Comparison of ENCODE assay signal across 9 mouse cellular contexts in the genomic region with DNA sequence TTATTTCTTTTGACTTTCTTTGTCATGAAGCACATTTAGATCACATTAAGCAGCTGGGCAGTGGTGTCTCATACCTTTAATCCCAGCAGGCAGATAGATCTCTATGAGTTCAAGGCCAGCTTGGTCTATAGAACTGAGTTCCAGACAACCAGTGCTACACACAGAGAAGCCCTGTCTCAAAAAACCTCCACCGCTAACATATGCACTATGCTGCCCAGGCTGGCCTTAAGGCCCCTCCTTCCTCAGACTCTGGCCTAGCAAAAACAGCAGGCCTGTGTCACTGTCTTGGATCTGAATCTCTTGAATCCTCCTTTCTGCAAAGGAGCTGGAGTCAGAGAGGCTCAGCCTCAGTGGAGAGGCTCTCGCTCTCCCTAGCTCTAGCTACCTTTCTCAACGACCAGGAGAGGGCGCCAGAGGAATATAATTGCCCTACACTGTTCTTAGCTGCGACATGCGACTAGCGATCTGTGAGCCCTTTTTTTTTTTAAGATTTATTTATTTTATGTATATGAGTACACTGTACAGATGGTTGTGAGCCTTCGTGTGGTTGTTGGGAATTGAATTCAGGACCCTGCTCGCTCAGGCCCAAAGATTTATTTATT. TPM values are rescaled to one million over a fixed set of nuclear protein-coding genes. Genes with fewer than 3 reads are reported as not detected.
DNase-seq lines count a peak whose midpoint lies in the region; ATAC-seq lines count a peak whose summit lies in the region.
"Had no signal": no experiment of that assay in that cellular context is flagged by ENCODE, and none has a peak within 500 bp of the region (broad histone marks: within the 10 kb centered on the region; RNA-seq: fewer than 3 reads in every experiment).

No protein-coding gene starts in this region.

- WGBS in heart, embryonic 15.5 days = 8% methylated on average over 9 of the region's 9 CpGs
- WGBS in liver, embryonic 16.5 days (ENCODE audit: insufficient replicate concordance) = 7% methylated on average over 9 of the region's 9 CpGs
- 7% methylated on average over 9 of the region's 9 CpGs for WGBS in neural tube, embryonic 14.5 days

- peak; percentile 82; the same call in 1 of the 2 replicates for ATAC-seq in heart, embryonic 15.5 days (replicated peaks; ENCODE audit: insufficient number of reproducible peaks, insufficient read depth, low FRiP score, low read depth)
- ATAC-seq in liver, embryonic 16.5 days (ENCODE audit: low read depth) = peak; percentile 58; the same call in 1 of the 2 replicates
- peak; percentile 88; the same call in 1 of the 2 replicates for ATAC-seq in neural tube, embryonic 14.5 days (ENCODE audit: low read depth)

- H3K4me3 ChIP-seq in heart, embryonic 15.5 days = no peak overlapping the region
- H3K4me3 ChIP-seq in liver, embryonic 16.5 days (ENCODE audit: low read depth, low read length) = no peak overlapping the region
- no peak overlapping the region for H3K4me3 ChIP-seq in neural tube, embryonic 14.5 days (ENCODE audit: low read depth, low read length)

- no peak overlapping the region for H3K9ac ChIP-seq in heart, embryonic 15.5 days
- no peak overlapping the region for H3K9ac ChIP-seq in liver, embryonic 16.5 days (ENCODE audit: low read depth, low read length)
- no peak overlapping the region for H3K9ac ChIP-seq in neural tube, embryonic 14.5 days (replicated peaks; ENCODE audit: low read depth, low read length)

- H3K4me2 ChIP-seq in heart, embryonic 15.5 days = no peak overlapping the region
- no peak overlapping the region for H3K4me2 ChIP-seq in liver, embryonic 16.5 days (ENCODE audit: low read depth, low read length)
- H3K4me2 ChIP-seq in neural tube, embryonic 14.5 days (ENCODE audit: low read depth, low read length) = no peak overlapping the region

- no peaks in the 10 kb centered on the region for H3K27me3 ChIP-seq in heart, embryonic 15.5 days
- no peaks in the 10 kb centered on the region for H3K27me3 ChIP-seq in liver, embryonic 16.5 days (ENCODE audit: control insufficient read depth, insufficient read depth, low read depth, low read length)
- H3K27me3 ChIP-seq in neural tube, embryonic 14.5 days (ENCODE audit: control insufficient read depth, insufficient read depth, low read length) = no peaks in the 10 kb centered on the region

- no peaks in the 10 kb centered on the region for H3K9me3 ChIP-seq in heart, embryonic 15.5 days (replicated peaks)
- H3K9me3 ChIP-seq in liver, embryonic 16.5 days (replicated peaks; ENCODE audit: control insufficient read depth, low read length) = no peaks in the 10 kb centered on the region
- H3K9me3 ChIP-seq in neural tube, embryonic 14.5 days (ENCODE audit: control insufficient read depth, low read length) = no peaks in the 10 kb centered on the region

- no peaks in the 10 kb centered on the region for H3K36me3 ChIP-seq in heart, embryonic 15.5 days
- no peaks in the 10 kb centered on the region for H3K36me3 ChIP-seq in liver, embryonic 16.5 days (ENCODE audit: control insufficient read depth, insufficient read depth)
- H3K36me3 ChIP-seq in neural tube, embryonic 14.5 days (ENCODE audit: control insufficient read depth, insufficient read depth, low read length) = no peaks in the 10 kb centered on the region

- peak; percentile 96 for DNase-seq in CD4-positive, CD25-positive, alpha-beta regulatory T cell, adult 2 months (ENCODE audit: low read depth, low spot score)
- DNase-seq in adrenal gland, adult 18-20 months (ENCODE audit: low spot score in 2 of 2) = peak; percentile 81 to 82
- DNase-seq in embryo, embryonic 11.5 days (ENCODE audit: low read depth, low spot score) = peak; percentile 76
- DNase-seq in kidney, postnatal 14 days = peak; percentile 89
- DNase-seq in testis, postnatal 14 days (ENCODE audit: low spot score) = peak; percentile 66

- no peak overlapping the region for H3K27ac ChIP-seq in heart, embryonic 15.5 days
- no peak overlapping the region for H3K27ac ChIP-seq in liver, embryonic 16.5 days (ENCODE audit: low read length)
- H3K27ac ChIP-seq in neural tube, embryonic 14.5 days (ENCODE audit: low read depth, low read length) = no peak overlapping the region

- H3K4me1 ChIP-seq in heart, embryonic 15.5 days (replicated peaks) = 0 out of 2 replicates have a peak, but pooled peaks cover 4% of the 10 kb centered on the region
- no peaks in the 10 kb centered on the region for H3K4me1 ChIP-seq in liver, embryonic 16.5 days (ENCODE audit: control insufficient read depth, low read depth, low read length)
- H3K4me1 ChIP-seq in neural tube, embryonic 14.5 days (ENCODE audit: control insufficient read depth, insufficient read depth, low read length) = no peaks in the 10 kb centered on the region

RNA-seq across cellular contexts. Expression of a gene that starts 13.7 kb away (rescaled TPM):
- total RNA-seq in adrenal gland, adult 18-20 months (2021) = not detected
- polyA plus RNA-seq in heart, embryonic 15.5 days (2015; fragmentation: Nextera tagmentation; extraction: Ambion mirVana) = not detected in 2 replicates
- not detected in 2 replicates for polyA plus RNA-seq in liver, embryonic 16.5 days (2015; fragmentation: Nextera tagmentation; extraction: Ambion mirVana)
- polyA plus RNA-seq in neural tube, embryonic 14.5 days (2014; fragmentation: Nextera tagmentation; extraction: Ambion mirVana) = not detected in 2 replicates
- total RNA-seq: gastrocnemius, postnatal 36 days had no signal

RNA-seq across cellular contexts. Expression of a gene that starts 18.3 kb away (rescaled TPM):
- total RNA-seq in adrenal gland, adult 18-20 months (2021) = under 1 TPM; 0.30 to 0.35 TPM
- 0.25 and 0.65 TPM in 2 replicates for polyA plus RNA-seq in heart, embryonic 15.5 days (2015; fragmentation: Nextera tagmentation; extraction: Ambion mirVana)
- 0.16 and 0.30 TPM in 2 replicates for polyA plus RNA-seq in liver, embryonic 16.5 days (2015; fragmentation: Nextera tagmentation; extraction: Ambion mirVana)
- 0.17 and 0.24 TPM in 2 replicates for polyA plus RNA-seq in neural tube, embryonic 14.5 days (2014; fragmentation: Nextera tagmentation; extraction: Ambion mirVana)

RNA-seq across cellular contexts. Expression of a gene that starts 21.5 kb away (rescaled TPM):
- total RNA-seq in adrenal gland, adult 18-20 months (2021) = 10 to 100 TPM; 37.7 to 42.0 TPM
- polyA plus RNA-seq in heart, embryonic 15.5 days (2015; fragmentation: Nextera tagmentation; extraction: Ambion mirVana) = 13.7 and 21.0 TPM in 2 replicates
- polyA plus RNA-seq in liver, embryonic 16.5 days (2015; fragmentation: Nextera tagmentation; extraction: Ambion mirVana) = 11.0 and 13.9 TPM in 2 replicates
- polyA plus RNA-seq in neural tube, embryonic 14.5 days (2014; fragmentation: Nextera tagmentation; extraction: Ambion mirVana) = 15.6 and 19.1 TPM in 2 replicates

RNA-seq across cellular contexts. Expression of a gene that starts 24.0 kb away (rescaled TPM):
- total RNA-seq in adrenal gland, adult 18-20 months (2021) = 100 to 1,000 TPM; 934 to 965 TPM
- polyA plus RNA-seq in heart, embryonic 15.5 days (2015; fragmentation: Nextera tagmentation; extraction: Ambion mirVana) = 540 and 572 TPM in 2 replicates
- 460 and 502 TPM in 2 replicates for polyA plus RNA-seq in liver, embryonic 16.5 days (2015; fragmentation: Nextera tagmentation; extraction: Ambion mirVana)
- 603 and 609 TPM in 2 replicates for polyA plus RNA-seq in neural tube, embryonic 14.5 days (2014; fragmentation: Nextera tagmentation; extraction: Ambion mirVana)

RNA-seq across cellular contexts. Expression of a gene that starts 34.4 kb away (rescaled TPM):
- total RNA-seq in adrenal gland, adult 18-20 months (2021) = 10 to 100 TPM; 64.8 to 96.6 TPM
- polyA plus RNA-seq in heart, embryonic 15.5 days (2015; fragmentation: Nextera tagmentation; extraction: Ambion mirVana) = 3.0 and 4.3 TPM in 2 replicates
- 0.27 and 0.32 TPM in 2 replicates for polyA plus RNA-seq in liver, embryonic 16.5 days (2015; fragmentation: Nextera tagmentation; extraction: Ambion mirVana)
- 2.5 and 2.6 TPM in 2 replicates for polyA plus RNA-seq in neural tube, embryonic 14.5 days (2014; fragmentation: Nextera tagmentation; extraction: Ambion mirVana)
